Comparison of ENCODE assay signal across 18 mouse cellular contexts in the genomic region with DNA sequence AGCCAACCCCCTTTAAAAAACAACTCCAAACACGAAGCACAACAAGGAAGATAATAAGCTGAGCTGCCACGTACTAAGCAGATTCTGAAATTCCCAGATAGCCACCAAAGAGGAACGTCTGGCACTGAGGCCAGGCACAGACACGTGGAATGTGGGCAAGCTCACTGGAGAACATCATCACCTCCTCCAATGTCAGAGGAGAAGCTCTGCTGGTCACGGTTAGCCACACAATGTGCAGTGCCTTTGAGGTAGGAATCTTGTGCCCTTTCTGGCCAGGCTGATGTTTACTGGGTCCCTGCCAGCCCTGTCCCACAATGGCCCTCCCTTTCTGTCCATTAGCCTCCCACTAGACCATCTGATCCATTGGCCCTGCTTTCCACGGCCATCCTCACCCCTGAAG.
DNase-seq lines count a peak whose midpoint lies in the region; ATAC-seq and TF ChIP-seq lines count a peak whose summit lies in the region.
"Had no signal": no experiment of that assay in that cellular context is flagged by ENCODE, and none has a peak within 500 bp of the region (broad histone marks: within the 10 kb centered on the region; RNA-seq: fewer than 3 reads in every experiment).

No protein-coding gene starts in this region.

- peak; percentile 90 for DNase-seq in heart, adult 11 months
- no peak for DNase-seq in heart, postnatal 36 days
- no peak for DNase-seq in kidney, adult 2 months
- peak; percentile 25 for DNase-seq in heart, postnatal 4 days
- DNase-seq: adrenal gland, postnatal 14 days; cerebellum, adult 11-12 months; cerebellum, adult 9-10 months; cerebellum, postnatal 25 days; gastrocnemius, postnatal 10 days; kidney, adult 11 months had no signal

- H3K36me3 ChIP-seq in heart, embryonic 16.5 days (ENCODE audit: control insufficient read depth, insufficient read depth): no peaks in the 10 kb centered on the region
- no peaks in the 10 kb centered on the region for H3K36me3 ChIP-seq in heart, embryonic 11.5 days (ENCODE audit: control insufficient read depth, insufficient read depth, low read length)
- H3K36me3 ChIP-seq in kidney, embryonic 16.5 days (ENCODE audit: insufficient read depth, low read length): no peaks in the 10 kb centered on the region
- no peaks in the 10 kb centered on the region for H3K36me3 ChIP-seq in kidney, adult 2 months (ENCODE audit: control insufficient read depth, insufficient read depth, low read length)
- H3K36me3 ChIP-seq: embryonic facial prominence, embryonic 12.5 days; hindbrain, embryonic 13.5 days had no signal

- ATAC-seq in heart, embryonic 16.5 days (replicated peaks; ENCODE audit: extremely low read depth, insufficient read depth, low FRiP score): peak; percentile 69; the same call in 1 of the 2 replicates
- no peak for ATAC-seq in heart, embryonic 11.5 days (replicated peaks; ENCODE audit: insufficient number of reproducible peaks, low FRiP score, low TSS enrichment)
- peak; percentile 49; the same call in 1 of the 2 replicates for ATAC-seq in kidney, embryonic 16.5 days (ENCODE audit: low FRiP score, low TSS enrichment)
- ATAC-seq: activated CD4-positive, CD25-positive, alpha-beta regulatory T cell, adult 4 months; forebrain, embryonic 16.5 days; hindbrain, postnatal 0 days had no signal

- TF ChIP-seq CTCF in kidney, adult 2 months (conservative IDR thresholded peaks at IDR 0.05; ENCODE audit: insufficient read depth, insufficient read length, low read depth, low read length): no peak

- no peak overlapping the region for H3K4me3 ChIP-seq in heart, embryonic 16.5 days (ENCODE audit: low read length)
- no peak overlapping the region for H3K4me3 ChIP-seq in heart, embryonic 11.5 days (ENCODE audit: low read depth, low read length)
- H3K4me3 ChIP-seq in kidney, embryonic 16.5 days (ENCODE audit: low read length): no peak overlapping the region
- H3K4me3 ChIP-seq in kidney, adult 2 months (ENCODE audit: insufficient read depth, low read depth, low read length): no peak overlapping the region
- H3K4me3 ChIP-seq: embryonic facial prominence, embryonic 12.5 days; hindbrain, embryonic 13.5 days had no signal

- no peak for TF ChIP-seq POLR2A in kidney, adult 2 months (IDR thresholded peaks at IDR 0.05; ENCODE audit: low read depth, low read length)

- intact Hi-C loops in heart, postnatal 36 days (cut with DNase I): no loop called here

- H3K27me3 ChIP-seq in heart, embryonic 16.5 days (ENCODE audit: control insufficient read depth, insufficient read depth, low read length): no peaks in the 10 kb centered on the region
- no peaks in the 10 kb centered on the region for H3K27me3 ChIP-seq in heart, embryonic 11.5 days (ENCODE audit: control insufficient read depth, insufficient read depth, low read length)
- no peaks in the 10 kb centered on the region for H3K27me3 ChIP-seq in kidney, embryonic 16.5 days (ENCODE audit: insufficient read depth, low read length)
- no peaks in the 10 kb centered on the region for H3K27me3 ChIP-seq in kidney, adult 2 months (replicated peaks; ENCODE audit: control insufficient read depth, insufficient read depth, low read length)
- H3K27me3 ChIP-seq: embryonic facial prominence, embryonic 12.5 days; hindbrain, embryonic 13.5 days had no signal

- no peaks in the 10 kb centered on the region for H3K9me3 ChIP-seq in heart, embryonic 16.5 days (replicated peaks; ENCODE audit: control insufficient read depth, low read length)
- H3K9me3 ChIP-seq in heart, embryonic 11.5 days (replicated peaks; ENCODE audit: control insufficient read depth, low read length): no peaks in the 10 kb centered on the region
- H3K9me3 ChIP-seq in kidney, embryonic 16.5 days (ENCODE audit: low read length): no peaks in the 10 kb centered on the region
- H3K9me3 ChIP-seq: embryonic facial prominence, embryonic 12.5 days; hindbrain, embryonic 13.5 days had no signal

- 0 out of 2 replicates have a peak, but pooled peaks cover 3% of the 10 kb centered on the region for H3K4me1 ChIP-seq in heart, embryonic 16.5 days (ENCODE audit: control insufficient read depth, insufficient read depth, low read length)
- H3K4me1 ChIP-seq in heart, embryonic 11.5 days (ENCODE audit: control insufficient read depth, insufficient read depth, low read length): no peaks in the 10 kb centered on the region
- H3K4me1 ChIP-seq in kidney, embryonic 16.5 days (ENCODE audit: insufficient read depth, low read length): no peaks in the 10 kb centered on the region
- no peaks in the 10 kb centered on the region for H3K4me1 ChIP-seq in kidney, adult 2 months (ENCODE audit: control insufficient read depth, insufficient read depth, low read length)
- H3K4me1 ChIP-seq: embryonic facial prominence, embryonic 12.5 days; hindbrain, embryonic 13.5 days had no signal

- WGBS in heart, embryonic 16.5 days: 32% methylated on average over 6 of the region's 6 CpGs
- 40% methylated on average over 6 of the region's 6 CpGs for WGBS in heart, embryonic 11.5 days (ENCODE audit: insufficient replicate concordance)
- WGBS in kidney, embryonic 16.5 days: 40% methylated on average over 6 of the region's 6 CpGs
- 47% methylated on average over 6 of the region's 6 CpGs for WGBS in kidney, adult 2 months

- no peak overlapping the region for H3K9ac ChIP-seq in heart, embryonic 16.5 days (ENCODE audit: low read length)
- no peak overlapping the region for H3K9ac ChIP-seq in heart, embryonic 11.5 days (ENCODE audit: low read depth, low read length)
- H3K9ac ChIP-seq in kidney, embryonic 16.5 days (replicated peaks; ENCODE audit: low read length): no peak overlapping the region
- H3K9ac ChIP-seq: embryonic facial prominence, embryonic 12.5 days; hindbrain, embryonic 13.5 days had no signal

- H3K27ac ChIP-seq in heart, embryonic 16.5 days (ENCODE audit: low read length): no peak overlapping the region
- no peak overlapping the region for H3K27ac ChIP-seq in heart, embryonic 11.5 days (ENCODE audit: low read depth, low read length)
- H3K27ac ChIP-seq in kidney, embryonic 16.5 days (ENCODE audit: low read length): no peak overlapping the region
- H3K27ac ChIP-seq in kidney, adult 2 months (ENCODE audit: insufficient read depth, low read depth, low read length): no peak overlapping the region
- H3K27ac ChIP-seq: embryonic facial prominence, embryonic 12.5 days; hindbrain, embryonic 13.5 days; hindbrain, postnatal 0 days had no signal

- H3K4me2 ChIP-seq in heart, embryonic 16.5 days (ENCODE audit: low read depth, low read length): no peak overlapping the region
- H3K4me2 ChIP-seq in heart, embryonic 11.5 days: no peak overlapping the region
- no peak overlapping the region for H3K4me2 ChIP-seq in kidney, embryonic 16.5 days (replicated peaks; ENCODE audit: low read depth, low read length)
- H3K4me2 ChIP-seq: embryonic facial prominence, embryonic 12.5 days; hindbrain, embryonic 13.5 days had no signal

Comparison
In these comparisons a context has a peak if more than half of its experiments do, and no peak if none do; other contexts are left out.
1. DNase-seq: peak in heart, adult 11 months (single experiment) and heart, postnatal 4 days (single experiment); none in heart, postnatal 36 days (0 of 2) and kidney, adult 2 months (single experiment).